Mouse (Mus musculus) hindbrain, embryonic 12.5 days (tissue): ENCODE data around the gene Bcl3. TPM values are rescaled to one million over a fixed set of nuclear protein-coding genes. Genes with fewer than 3 reads are reported as not detected.

ENCODE experiments used
- ATAC-seq: fragments of 200-750 bp; cut with Nextera tagmentation; 2 replicates; pipeline ENCODE4 v1.8.0; 2017; ENCODE audit warnings: moderate TSS enrichment; ENCODE audit not compliant: low FRiP score
- H3K27ac ChIP-seq: fragments of 300-500 bp; sonication (generic); 2 replicates; pipeline ENCODE4 v1.5.1; 2016; ENCODE audit warnings: mild to moderate bottlenecking
- H3K27me3 ChIP-seq: fragments of 300-500 bp; sonication (generic); 2 replicates; pipeline ENCODE4 v1.6.1; 2016; ENCODE audit warnings: mild to moderate bottlenecking
- H3K36me3 ChIP-seq: fragments of 300-500 bp; sonication (generic); 2 replicates; pipeline ENCODE4 v1.6.1; 2016; ENCODE audit warnings: mild to moderate bottlenecking
- H3K4me1 ChIP-seq: fragments of 300-500 bp; sonication (generic); 2 replicates; pipeline ENCODE4 v1.6.1; 2016
- H3K4me2 ChIP-seq: fragments of 300-500 bp; sonication (generic); replicated peaks from 2 replicates; pipeline ENCODE4 v1.6.1; 2016; ENCODE audit warnings: mild to moderate bottlenecking
- H3K4me3 ChIP-seq: fragments of 300-500 bp; sonication (generic); 2 replicates; pipeline ENCODE4 v1.5.1; 2016; ENCODE audit warnings: mild to moderate bottlenecking
- H3K9ac ChIP-seq: fragments of 300-500 bp; sonication (generic); 2 replicates; pipeline ENCODE4 v1.6.1; 2016; ENCODE audit warnings: mild to moderate bottlenecking, moderate library complexity
- H3K9me3 ChIP-seq: fragments of 300-500 bp; sonication (generic); replicated peaks from 2 replicates; pipeline ENCODE4 v1.6.1; 2016; ENCODE audit warnings: mild to moderate bottlenecking
- WGBS: fragments of 180-500 bp; shearing (Covaris S2); methylation state at CpG from one replicate; pipeline ENCODE4 v1.1.7; 2016; 5-methylcytosine and 5-hydroxymethylcytosine counted together
- polyA plus RNA-seq: library from polyadenylated mRNA; unstranded; fragments of >200 nt; fragmentation: Nextera tagmentation; extraction: Ambion mirVana; gene quantifications from 2 replicates; pipeline ENCODE4 v1.2.1, GENCODE M21; 2016

The Bcl3 gene
- polyA plus RNA-seq, 1 experiment from 2014 or later, result 1.1 TPM

DNA sequence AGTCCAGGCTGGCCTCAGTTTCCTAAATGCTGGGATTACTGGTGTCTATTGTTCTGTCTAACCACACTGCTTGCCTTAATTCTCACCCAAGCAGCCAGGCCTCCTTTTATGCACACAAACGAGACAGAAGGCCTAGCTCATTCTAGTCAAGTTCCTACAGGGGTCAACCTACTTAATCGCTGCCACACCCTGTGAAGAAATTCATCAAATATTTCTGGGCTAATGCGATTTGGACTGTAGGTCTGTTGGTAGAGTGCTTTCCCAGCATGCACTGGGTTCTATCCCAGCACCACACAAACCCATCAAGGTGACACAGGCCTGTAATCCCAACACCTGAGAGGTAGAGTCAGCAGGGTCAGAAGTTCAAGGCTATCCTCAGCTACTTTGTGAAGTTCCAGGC lies 7.1 kb upstream of the Bcl3 start:
- 87% methylated on average over 3 of the region's 3 CpGs for WGBS
- Histone ChIP-seq H3K4me2 (no peak overlapping the region), H3K4me3 (no peak overlapping the region), H3K9me3 (no peaks in the 10 kb centered on the region), H3K27me3 (peaks cover 12% of the 10 kb centered on the region), H3K4me1 (0 out of 2 replicates have a peak, but pooled peaks cover 3% of the 10 kb centered on the region), H3K9ac (no peak overlapping the region), H3K36me3 (no peaks in the 10 kb centered on the region), H3K27ac (no peak overlapping the region)
- ATAC-seq, result no peak

DNA sequence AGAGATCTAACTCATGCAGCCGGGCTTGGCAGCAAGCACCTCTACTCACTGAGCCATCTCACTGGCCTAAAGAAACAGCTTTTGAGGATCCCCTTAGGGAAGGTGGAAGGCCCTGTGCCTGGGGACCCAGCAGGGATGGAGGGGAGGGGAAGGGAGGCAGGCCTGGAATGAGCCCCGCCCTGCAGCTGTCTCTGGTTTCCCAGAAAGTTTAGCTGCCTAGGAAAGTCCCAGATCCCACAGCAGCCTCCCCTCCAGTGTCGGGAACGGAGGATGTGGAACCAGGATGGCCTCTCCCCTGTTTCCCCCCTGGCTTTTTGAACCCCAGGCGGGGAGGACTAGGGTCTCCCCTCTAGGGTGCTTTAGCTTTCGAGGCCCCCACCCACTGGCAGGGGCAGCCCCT lies 4.2 kb upstream of the Bcl3 start:
- Histone ChIP-seq H3K9ac (no peak overlapping the region), H3K4me2 (no peak overlapping the region), H3K36me3 (no peaks in the 10 kb centered on the region), H3K27ac (no peak overlapping the region), H3K9me3 (no peaks in the 10 kb centered on the region), H3K27me3 (peaks cover 41% of the 10 kb centered on the region), H3K4me3 (no peak overlapping the region), H3K4me1 (peaks cover 10% of the 10 kb centered on the region)
- 43% methylated on average over 6 of the region's 6 CpGs for WGBS
- ATAC-seq, result no peak

DNA sequence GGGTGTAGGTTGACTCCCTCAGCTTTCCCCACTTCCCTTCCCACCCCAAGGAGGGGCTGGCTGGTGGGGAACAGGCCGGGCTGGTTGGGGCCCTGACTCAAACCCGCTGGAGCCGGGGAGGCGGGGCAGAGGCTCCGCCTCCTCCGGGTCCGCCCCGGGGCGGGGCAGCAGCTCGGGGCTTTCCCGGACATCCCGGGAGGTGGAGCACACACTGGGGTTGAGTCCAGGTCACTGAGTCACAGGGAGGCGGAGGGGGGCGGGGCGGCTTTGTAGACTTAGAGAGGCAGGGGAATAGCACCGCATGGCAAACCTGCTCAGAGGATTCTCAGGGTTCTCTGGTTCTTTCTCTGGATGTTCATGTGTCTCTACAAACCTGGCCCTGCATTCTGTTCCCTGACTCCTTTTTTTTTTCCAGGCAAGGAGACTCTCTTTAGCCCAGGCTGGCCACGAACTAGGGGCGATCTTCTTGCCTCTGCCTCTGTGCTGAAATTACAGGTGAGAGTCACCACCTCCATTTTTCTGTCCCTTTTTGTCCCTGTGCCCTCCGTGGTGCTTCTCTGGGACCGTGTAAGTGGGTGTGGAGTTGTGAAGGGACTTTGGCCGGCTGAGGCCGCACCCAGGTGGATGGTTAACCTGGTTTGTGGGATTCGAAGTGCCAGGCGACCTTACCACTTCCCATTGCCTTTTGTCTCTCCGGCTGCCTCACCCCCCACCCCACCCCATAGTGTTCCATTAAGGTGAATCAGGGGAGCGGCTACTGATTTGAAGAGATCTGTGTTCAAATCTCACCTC lies 1.8 kb upstream of the Bcl3 start:
- peak overlapping the region; percentile 30 for H3K4me2 ChIP-seq
- H3K27ac ChIP-seq, result no peak overlapping the region
- H3K9me3 ChIP-seq, result no peaks in the 10 kb centered on the region
- no peak overlapping the region for H3K9ac ChIP-seq
- H3K4me1 ChIP-seq, result peaks cover 7% of the 10 kb centered on the region
- no peak for ATAC-seq
- H3K27me3 ChIP-seq, result peaks cover 61% of the 10 kb centered on the region
- H3K36me3 ChIP-seq, result no peaks in the 10 kb centered on the region
- WGBS, result 29% methylated on average over 25 of the region's 26 CpGs
- no peak overlapping the region for H3K4me3 ChIP-seq

GRCm38 (mm10) chr7:19823256-19824181 lies 949 bp upstream of the Bcl3 start:
- H3K4me2 ChIP-seq, result peak overlapping the region; percentile 30; the same call in 1 of the 2 replicates
- no peak overlapping the region for H3K9ac ChIP-seq
- peaks cover 7% of the 10 kb centered on the region for H3K4me1 ChIP-seq
- no peaks in the 10 kb centered on the region for H3K36me3 ChIP-seq
- peaks cover 70% of the 10 kb centered on the region for H3K27me3 ChIP-seq
- 19% methylated on average over 16 of the region's 16 CpGs for WGBS
- no peak for ATAC-seq
- H3K27ac ChIP-seq, result no peak overlapping the region
- no peak overlapping the region for H3K4me3 ChIP-seq
- H3K9me3 ChIP-seq, result no peaks in the 10 kb centered on the region

- Histone ChIP-seq H3K4me1 (peaks cover 17% of the 10 kb centered on the region), H3K27me3 (peaks cover 76% of the 10 kb centered on the region), H3K9ac (peak overlapping the region; percentile 56), H3K36me3 (no peaks in the 10 kb centered on the region), H3K27ac (no peak overlapping the region), H3K4me3 (peak overlapping the region; percentile 32), H3K9me3 (no peaks in the 10 kb centered on the region), H3K4me2 (peak overlapping the region; percentile 56)
- 4% methylated on average over 20 of the region's 20 CpGs for WGBS
- ATAC-seq, result no peak
These were observed 377 bp downstream of the Bcl3 start for GRCm38 (mm10) chr7:19822193-19822592.

DNA sequence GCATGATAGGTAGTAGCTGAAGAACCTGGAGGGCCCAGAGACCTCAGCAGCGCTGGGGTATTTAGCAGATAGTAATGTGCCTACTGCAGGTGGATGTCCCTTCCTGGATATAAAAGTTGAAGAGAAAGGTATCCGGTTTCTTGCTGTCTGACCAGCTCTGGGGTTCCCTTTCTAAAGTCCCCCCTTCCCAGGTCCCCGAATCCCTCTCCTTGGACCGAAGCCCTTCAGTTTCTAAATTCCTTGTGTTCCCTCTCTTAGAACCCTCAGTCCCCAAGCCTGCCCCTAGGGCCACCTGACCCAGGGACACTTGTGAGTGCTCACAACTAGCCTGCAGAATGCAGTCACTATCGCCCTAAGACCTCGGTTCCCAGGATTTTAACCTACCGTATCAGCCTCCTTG lies 937 bp downstream of the Bcl3 start:
- Histone ChIP-seq H3K9me3 (no peaks in the 10 kb centered on the region), H3K4me2 (no peak overlapping the region), H3K9ac (no peak overlapping the region), H3K4me3 (no peak overlapping the region), H3K36me3 (no peaks in the 10 kb centered on the region), H3K4me1 (peaks cover 20% of the 10 kb centered on the region), H3K27me3 (peaks cover 77% of the 10 kb centered on the region), H3K27ac (no peak overlapping the region)
- ATAC-seq, result no peak
- 57% methylated on average over 7 of the region's 7 CpGs for WGBS

DNA sequence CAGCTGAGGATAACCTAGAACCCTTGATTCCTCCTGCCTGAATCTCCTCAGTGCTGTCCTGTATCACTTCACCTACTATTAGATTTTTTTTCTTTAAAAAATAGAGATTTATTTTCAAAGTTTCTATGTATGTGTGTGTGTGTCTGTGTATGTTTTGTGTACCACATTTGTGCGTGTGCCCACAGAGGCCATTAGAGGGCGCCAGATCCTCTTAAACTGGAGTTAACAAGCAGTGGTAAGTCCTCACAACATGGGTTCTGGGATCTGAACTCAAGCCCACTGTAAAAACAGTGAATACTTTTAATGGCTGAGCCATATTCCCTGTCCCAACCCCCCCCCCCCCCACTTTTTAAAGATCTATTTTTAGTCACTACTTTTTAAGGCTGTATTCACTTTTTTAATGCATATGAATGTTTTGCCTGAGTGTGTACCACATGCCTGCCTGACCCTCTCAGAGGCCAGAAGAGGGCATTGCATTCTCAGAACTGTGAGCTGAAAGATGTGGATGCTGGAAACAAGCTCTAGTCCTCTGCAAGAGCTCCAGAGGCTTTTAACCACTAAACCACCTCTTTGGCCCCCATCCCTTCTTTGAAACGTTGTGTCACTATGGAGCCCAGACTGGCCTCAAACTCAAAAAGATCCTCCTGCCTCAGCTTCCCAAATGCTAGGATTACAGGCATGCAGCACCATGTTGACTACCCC lies 2.1 kb downstream of the Bcl3 start:
- 72% methylated on average over 3 of the region's 3 CpGs for WGBS
- Histone ChIP-seq H3K36me3 (no peaks in the 10 kb centered on the region), H3K4me1 (peaks cover 30% of the 10 kb centered on the region), H3K9me3 (0 out of 2 replicates have a peak, but pooled peaks cover 1% of the 10 kb centered on the region), H3K4me2 (no peak overlapping the region), H3K9ac (no peak overlapping the region), H3K27me3 (peaks cover 77% of the 10 kb centered on the region), H3K4me3 (no peak overlapping the region), H3K27ac (no peak overlapping the region)
- no peak for ATAC-seq

DNA sequence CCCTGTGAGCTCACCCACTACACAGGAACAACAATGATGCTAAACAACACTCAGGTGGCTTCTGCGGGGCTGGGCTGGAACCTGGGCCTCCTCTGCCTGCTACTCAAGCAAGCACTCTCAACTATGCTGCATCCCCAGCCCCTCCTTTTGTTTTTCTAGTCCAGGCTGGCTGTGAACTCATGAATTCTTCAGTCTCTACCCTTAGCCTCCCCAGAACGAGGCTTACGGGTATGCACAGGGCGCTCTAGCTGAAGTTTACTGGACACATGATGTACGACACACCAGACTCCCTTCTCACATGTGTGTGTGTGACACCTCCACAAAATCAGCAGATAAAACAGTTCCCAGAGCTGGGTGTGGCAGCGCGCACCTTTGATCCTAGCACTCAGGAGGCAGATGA lies 3.7 kb downstream of the Bcl3 start:
- 0 out of 2 replicates have a peak, but pooled peaks cover 4% of the 10 kb centered on the region for H3K9me3 ChIP-seq
- H3K36me3 ChIP-seq, result no peaks in the 10 kb centered on the region
- no peak overlapping the region for H3K27ac ChIP-seq
- H3K4me1 ChIP-seq, result peaks cover 30% of the 10 kb centered on the region
- no peak overlapping the region for H3K4me3 ChIP-seq
- no peak overlapping the region for H3K9ac ChIP-seq
- no peak for ATAC-seq
- no peak overlapping the region for H3K4me2 ChIP-seq
- H3K27me3 ChIP-seq, result peaks cover 79% of the 10 kb centered on the region
- 88% methylated on average over 7 of the region's 7 CpGs for WGBS

DNA sequence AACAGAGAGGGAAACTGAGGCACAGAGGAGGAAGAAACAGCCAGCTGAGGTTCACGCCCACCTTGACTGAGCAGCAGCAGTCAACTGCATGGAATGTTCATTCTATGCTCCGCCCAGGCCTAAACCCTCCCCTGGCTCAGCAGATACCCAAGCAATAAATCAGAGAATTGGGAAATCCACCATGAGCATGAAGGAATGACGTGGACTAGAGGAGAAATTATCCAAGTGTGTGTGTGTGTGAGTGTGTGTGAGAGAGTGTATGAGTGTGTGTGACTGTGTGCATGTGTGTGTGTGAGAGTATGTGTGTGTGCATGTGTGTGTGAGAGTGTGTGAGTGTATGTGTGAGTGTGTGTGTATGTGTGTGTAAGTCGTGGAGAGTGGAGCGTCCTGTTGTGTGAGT lies 4.1 kb downstream of the Bcl3 start:
- no peak overlapping the region for H3K27ac ChIP-seq
- peaks cover 30% of the 10 kb centered on the region for H3K4me1 ChIP-seq
- no peak for ATAC-seq
- 79% methylated on average over 5 of the region's 5 CpGs for WGBS
- H3K9me3 ChIP-seq, result 0 out of 2 replicates have a peak, but pooled peaks cover 4% of the 10 kb centered on the region
- H3K9ac ChIP-seq, result no peak overlapping the region
- peaks cover 79% of the 10 kb centered on the region for H3K27me3 ChIP-seq
- no peaks in the 10 kb centered on the region for H3K36me3 ChIP-seq
- no peak overlapping the region for H3K4me3 ChIP-seq
- no peak overlapping the region for H3K4me2 ChIP-seq

GRCm38 (mm10) chr7:19817382-19818105 lies 5.0 kb downstream of the Bcl3 start:
- 0 out of 2 replicates have a peak, but pooled peaks cover 4% of the 10 kb centered on the region for H3K9me3 ChIP-seq
- peak overlapping the region; percentile 64 for H3K4me2 ChIP-seq
- peak; percentile 71 for ATAC-seq
- H3K4me1 ChIP-seq, result peaks cover 28% of the 10 kb centered on the region
- peak overlapping the region; percentile 23 for H3K27ac ChIP-seq
- WGBS, result 5% methylated on average over 15 of the region's 15 CpGs
- H3K27me3 ChIP-seq, result peaks cover 79% of the 10 kb centered on the region
- peak overlapping the region; percentile 15; the same call in 1 of the 2 replicates for H3K9ac ChIP-seq
- H3K36me3 ChIP-seq, result no peaks in the 10 kb centered on the region
- H3K4me3 ChIP-seq, result peak overlapping the region; percentile 20

DNA sequence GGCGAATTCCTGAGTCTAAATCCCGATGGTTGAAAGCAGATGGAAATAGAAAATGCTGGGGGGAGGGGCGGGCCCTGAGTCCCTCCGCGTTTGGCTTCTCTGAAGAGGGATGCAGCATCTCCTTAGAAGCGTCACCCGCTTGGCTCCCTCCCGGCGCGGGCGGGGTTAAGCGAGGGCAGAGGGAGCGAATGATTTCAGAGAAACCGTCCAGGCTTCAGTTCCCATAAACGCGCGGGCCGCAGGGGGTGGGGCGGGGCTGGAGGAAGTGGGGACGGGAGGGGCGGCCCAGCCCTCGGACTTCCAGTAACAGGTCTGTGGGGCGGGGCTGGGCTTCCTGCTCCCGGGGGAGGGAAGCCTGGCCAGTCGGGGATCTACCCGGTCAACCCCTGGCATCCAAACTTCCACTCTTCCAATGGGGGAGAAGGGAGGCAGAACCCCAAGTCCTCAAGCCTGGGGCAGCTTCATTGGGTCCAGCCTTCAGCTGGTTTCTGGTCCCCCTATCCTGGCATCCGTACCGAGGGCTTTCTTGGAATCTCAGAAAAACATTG lies 6.3 kb downstream of the Bcl3 start:
- peak overlapping the region; percentile 64 for H3K4me2 ChIP-seq
- peaks cover 24% of the 10 kb centered on the region for H3K4me1 ChIP-seq
- ATAC-seq, result peak; percentile 55
- H3K27ac ChIP-seq, result no peak overlapping the region
- 0 out of 2 replicates have a peak, but pooled peaks cover 4% of the 10 kb centered on the region for H3K9me3 ChIP-seq
- peaks cover 79% of the 10 kb centered on the region for H3K27me3 ChIP-seq
- H3K4me3 ChIP-seq, result peak overlapping the region; percentile 36
- peak overlapping the region; percentile 45 for H3K9ac ChIP-seq
- under 1% methylated on average over 28 of the region's 28 CpGs for WGBS
- no peaks in the 10 kb centered on the region for H3K36me3 ChIP-seq
